ENCODE assay signal across 7 mouse cellular contexts in genomic region chr7:6361756-6362155, GRCm38 (mm10). TPM values are rescaled to one million over a fixed set of nuclear protein-coding genes. Genes with fewer than 3 reads are reported as not detected.
DNase-seq lines count a peak whose midpoint lies in the region; ATAC-seq and TF ChIP-seq lines count a peak whose summit lies in the region.

No protein-coding gene starts in this region.

- no peak for TF ChIP-seq POLR2A in small intestine, adult 2 months (IDR thresholded peaks at IDR 0.05; ENCODE audit: low read depth, low read length)

- no peak for TF ChIP-seq CTCF in small intestine, adult 2 months (IDR thresholded peaks at IDR 0.05; ENCODE audit: extremely low read depth, insufficient read length, insufficient replicate concordance, low read depth, low read length)

- no peaks in the 10 kb centered on the region for H3K36me3 ChIP-seq in lung, embryonic 16.5 days (ENCODE audit: control insufficient read depth, insufficient read depth, low read length)
- H3K36me3 ChIP-seq in forebrain, embryonic 12.5 days (replicated peaks), result no peaks in the 10 kb centered on the region
- H3K36me3 ChIP-seq in limb, embryonic 12.5 days, result no peaks in the 10 kb centered on the region
- H3K36me3 ChIP-seq in small intestine, adult 2 months (ENCODE audit: control insufficient read depth, insufficient read depth, low read length), result no peaks in the 10 kb centered on the region

- no peaks in the 10 kb centered on the region for H3K27me3 ChIP-seq in lung, embryonic 16.5 days (ENCODE audit: control insufficient read depth, insufficient read depth, low read depth, low read length)
- no peaks in the 10 kb centered on the region for H3K27me3 ChIP-seq in forebrain, embryonic 12.5 days
- H3K27me3 ChIP-seq in limb, embryonic 12.5 days, result no peaks in the 10 kb centered on the region
- no peaks in the 10 kb centered on the region for H3K27me3 ChIP-seq in small intestine, adult 2 months (ENCODE audit: control insufficient read depth, insufficient read depth, low read length)

- H3K27ac ChIP-seq in lung, embryonic 16.5 days (ENCODE audit: low read length), result peak overlapping the region; percentile 76
- peak overlapping the region; percentile 93 for H3K27ac ChIP-seq in forebrain, embryonic 12.5 days
- H3K27ac ChIP-seq in limb, embryonic 12.5 days, result peak overlapping the region; percentile 83
- H3K27ac ChIP-seq in small intestine, adult 2 months (ENCODE audit: insufficient read depth, low read depth, low read length), result no peak overlapping the region

- H3K4me1 ChIP-seq in lung, embryonic 16.5 days (replicated peaks; ENCODE audit: control insufficient read depth, insufficient read depth, low read length), result peaks cover 9% of the 10 kb centered on the region
- H3K4me1 ChIP-seq in forebrain, embryonic 12.5 days, result peaks cover 7% of the 10 kb centered on the region
- peaks cover 6% of the 10 kb centered on the region; the same call in 1 of the 2 replicates for H3K4me1 ChIP-seq in limb, embryonic 12.5 days (replicated peaks)
- no peaks in the 10 kb centered on the region; the same call in 1 of the 2 replicates for H3K4me1 ChIP-seq in small intestine, adult 2 months (ENCODE audit: control insufficient read depth, insufficient read depth, insufficient read length, low read length)

- H3K4me2 ChIP-seq in lung, embryonic 16.5 days (ENCODE audit: low read depth, low read length), result peak overlapping the region; percentile 70
- peak overlapping the region; percentile 65 for H3K4me2 ChIP-seq in forebrain, embryonic 12.5 days
- H3K4me2 ChIP-seq in limb, embryonic 12.5 days, result peak overlapping the region; percentile 64

- peak overlapping the region; percentile 67 for H3K9ac ChIP-seq in lung, embryonic 16.5 days (ENCODE audit: low read length)
- H3K9ac ChIP-seq in forebrain, embryonic 12.5 days, result peak overlapping the region; percentile 51
- peak overlapping the region; percentile 52 for H3K9ac ChIP-seq in limb, embryonic 12.5 days (replicated peaks)

- no peak for ATAC-seq in lung, embryonic 16.5 days (ENCODE audit: low read depth)
- ATAC-seq in forebrain, embryonic 12.5 days (ENCODE audit: low FRiP score), result no peak
- ATAC-seq in limb, embryonic 12.5 days (ENCODE audit: insufficient number of reproducible peaks, insufficient read depth, low FRiP score, low TSS enrichment, low read depth), result no peak

- DNase-seq in lung, postnatal 25 days (ENCODE audit: low spot score), result no peak
- no peak for DNase-seq in embryo, embryonic 10.5 days (ENCODE audit: low spot score)
- no peak for DNase-seq in left cerebral cortex, adult 9 months (ENCODE audit: low spot score in 2 of 2)

- H3K9me3 ChIP-seq in lung, embryonic 16.5 days (ENCODE audit: control insufficient read depth, low read length), result no peaks in the 10 kb centered on the region
- no peaks in the 10 kb centered on the region for H3K9me3 ChIP-seq in forebrain, embryonic 12.5 days
- no peaks in the 10 kb centered on the region for H3K9me3 ChIP-seq in limb, embryonic 12.5 days

- peak overlapping the region; percentile 65 for H3K4me3 ChIP-seq in lung, embryonic 16.5 days (ENCODE audit: low read length)
- H3K4me3 ChIP-seq in forebrain, embryonic 12.5 days (replicated peaks), result peak overlapping the region; percentile 51
- peak overlapping the region; percentile 51 for H3K4me3 ChIP-seq in limb, embryonic 12.5 days (replicated peaks)
- peak overlapping the region; percentile 71; the same call in 1 of the 2 replicates for H3K4me3 ChIP-seq in small intestine, adult 2 months (ENCODE audit: low read depth, low read length)

- WGBS in lung, embryonic 16.5 days, result 21% methylated on average over 7 of the region's 7 CpGs
- 22% methylated on average over 7 of the region's 7 CpGs for WGBS in forebrain, embryonic 12.5 days
- WGBS in limb, embryonic 12.5 days, result 30% methylated on average over 7 of the region's 7 CpGs
- WGBS in small intestine, adult 2 months, result 20% methylated on average over 7 of the region's 7 CpGs

RNA-seq across cellular contexts. Expression of gene Zfp78, which starts 1.3 kb away (rescaled TPM):
- 3.1 TPM in 2 replicates for polyA plus RNA-seq in lung, embryonic 16.5 days (2015; fragmentation: Nextera tagmentation; extraction: Ambion mirVana)
- 2.8 TPM in 2 replicates for polyA plus RNA-seq in forebrain, embryonic 12.5 days (2016; fragmentation: Nextera tagmentation; extraction: Ambion mirVana)
- 1.8 and 2.1 TPM in 2 replicates for polyA plus RNA-seq in limb, embryonic 12.5 days (2016; fragmentation: Nextera tagmentation; extraction: Ambion mirVana)
- 0.03 and 0.15 TPM in 2 replicates for polyA plus RNA-seq in small intestine, adult 2 months (2012; rRNA removed)

RNA-seq across cellular contexts. Expression of gene Gm3854, which starts 18.2 kb away (rescaled TPM):
- polyA plus RNA-seq in lung, embryonic 16.5 days (2015; fragmentation: Nextera tagmentation; extraction: Ambion mirVana), result 1.5 and 1.8 TPM in 2 replicates
- polyA plus RNA-seq in forebrain, embryonic 12.5 days (2016; fragmentation: Nextera tagmentation; extraction: Ambion mirVana), result 3.8 and 4.1 TPM in 2 replicates
- polyA plus RNA-seq in limb, embryonic 12.5 days (2016; fragmentation: Nextera tagmentation; extraction: Ambion mirVana), result 3.5 and 4.1 TPM in 2 replicates
- not detected in 2 replicates for polyA plus RNA-seq in small intestine, adult 2 months (2012; rRNA removed)

RNA-seq across cellular contexts. Expression of gene Zfp28, which starts 21.3 kb away (rescaled TPM):
- 9.5 and 10.5 TPM in 2 replicates for polyA plus RNA-seq in lung, embryonic 16.5 days (2015; fragmentation: Nextera tagmentation; extraction: Ambion mirVana)
- polyA plus RNA-seq in forebrain, embryonic 12.5 days (2016; fragmentation: Nextera tagmentation; extraction: Ambion mirVana), result 15.2 and 15.8 TPM in 2 replicates
- polyA plus RNA-seq in limb, embryonic 12.5 days (2016; fragmentation: Nextera tagmentation; extraction: Ambion mirVana), result 11.1 and 12.3 TPM in 2 replicates
- polyA plus RNA-seq in small intestine, adult 2 months (2012; rRNA removed), result 0.22 and 0.60 TPM in 2 replicates

RNA-seq across cellular contexts. Expression of gene Zfp583, which starts 30.7 kb away (rescaled TPM):
- polyA plus RNA-seq in lung, embryonic 16.5 days (2015; fragmentation: Nextera tagmentation; extraction: Ambion mirVana), result 6.6 and 6.9 TPM in 2 replicates
- 7.2 and 7.5 TPM in 2 replicates for polyA plus RNA-seq in forebrain, embryonic 12.5 days (2016; fragmentation: Nextera tagmentation; extraction: Ambion mirVana)
- 8.2 and 8.8 TPM in 2 replicates for polyA plus RNA-seq in limb, embryonic 12.5 days (2016; fragmentation: Nextera tagmentation; extraction: Ambion mirVana)
- 0.25 and 0.48 TPM in 2 replicates for polyA plus RNA-seq in small intestine, adult 2 months (2012; rRNA removed)

RNA-seq across cellular contexts. Expression of gene Smim17, which starts 36.8 kb away (rescaled TPM):
- polyA plus RNA-seq in lung, embryonic 16.5 days (2015; fragmentation: Nextera tagmentation; extraction: Ambion mirVana), result 0.25 TPM in 1 of 2 replicates, not detected in the other
- 0.82 and 1.6 TPM in 2 replicates for polyA plus RNA-seq in forebrain, embryonic 12.5 days (2016; fragmentation: Nextera tagmentation; extraction: Ambion mirVana)
- polyA plus RNA-seq in limb, embryonic 12.5 days (2016; fragmentation: Nextera tagmentation; extraction: Ambion mirVana), result 0.26 and 0.35 TPM in 2 replicates
- polyA plus RNA-seq in small intestine, adult 2 months (2012; rRNA removed), result not detected in 2 replicates
